Mouse (Mus musculus) heart, embryonic 16.5 days (tissue): Measurements from ENCODE around the gene Ndufv3. TPM values are rescaled to one million over a fixed set of nuclear protein-coding genes. Genes with fewer than 3 reads are reported as not detected.

Source experiments
- ATAC-seq: fragments of 200-750 bp; cut with Nextera tagmentation; replicated peaks from 2 replicates; pipeline ENCODE4 v1.8.0; 2017; ENCODE audit warnings: moderate number of reproducible peaks; ENCODE audit not compliant: insufficient read depth, low FRiP score; ENCODE audit errors: extremely low read depth
- H3K27ac ChIP-seq: fragments of 300-500 bp; sonication (generic); 2 replicates; pipeline ENCODE4 v1.5.1; 2014; ENCODE audit warnings: mild to moderate bottlenecking, low read length, control low read depth, moderate library complexity
- H3K27me3 ChIP-seq: fragments of 300-500 bp; sonication (generic); 2 replicates; pipeline ENCODE4 v1.6.1; 2014; ENCODE audit warnings: low read length, mixed read lengths; ENCODE audit not compliant: control insufficient read depth, insufficient read depth
- H3K36me3 ChIP-seq: fragments of 300-500 bp; sonication (generic); 2 replicates; pipeline ENCODE4 v1.6.1; 2014; ENCODE audit not compliant: control insufficient read depth, insufficient read depth
- H3K4me1 ChIP-seq: fragments of 300-500 bp; sonication (generic); 2 replicates; pipeline ENCODE4 v1.6.1; 2014; ENCODE audit warnings: low read length, mixed read lengths; ENCODE audit not compliant: control insufficient read depth, insufficient read depth
- H3K4me2 ChIP-seq: fragments of 300-500 bp; sonication (generic); 2 replicates; pipeline ENCODE4 v1.6.1; 2014; ENCODE audit warnings: low read depth, mild to moderate bottlenecking, control low read depth, low read length
- H3K4me3 ChIP-seq: fragments of 300-500 bp; sonication (generic); 2 replicates; pipeline ENCODE4 v1.5.1; 2014; ENCODE audit warnings: mild to moderate bottlenecking, control low read depth, low read length
- H3K9ac ChIP-seq: fragments of 300-500 bp; sonication (generic); 2 replicates; pipeline ENCODE4 v1.6.1; 2014; ENCODE audit warnings: low read length, control low read depth
- H3K9me3 ChIP-seq: fragments of 300-500 bp; sonication (generic); replicated peaks from 2 replicates; pipeline ENCODE4 v1.6.1; 2016; ENCODE audit warnings: low read length; ENCODE audit not compliant: control insufficient read depth
- WGBS: fragments of 180-500 bp; shearing (Covaris S2); extraction: QIAGEN DNeasy Blood & Tissue Kit; methylation state at CpG from one replicate; pipeline ENCODE4 v1.1.7; 2014; 5-methylcytosine and 5-hydroxymethylcytosine counted together
- polyA plus RNA-seq: library from polyadenylated mRNA; unstranded; fragments of >200 nt; fragmentation: Nextera tagmentation; extraction: Ambion mirVana; gene quantifications from 2 replicates; pipeline ENCODE4 v1.2.1, GENCODE M21; 2015

Ndufv3 gene
- polyA plus RNA-seq, 1 experiment from 2014 or later: 625 TPM

DNA sequence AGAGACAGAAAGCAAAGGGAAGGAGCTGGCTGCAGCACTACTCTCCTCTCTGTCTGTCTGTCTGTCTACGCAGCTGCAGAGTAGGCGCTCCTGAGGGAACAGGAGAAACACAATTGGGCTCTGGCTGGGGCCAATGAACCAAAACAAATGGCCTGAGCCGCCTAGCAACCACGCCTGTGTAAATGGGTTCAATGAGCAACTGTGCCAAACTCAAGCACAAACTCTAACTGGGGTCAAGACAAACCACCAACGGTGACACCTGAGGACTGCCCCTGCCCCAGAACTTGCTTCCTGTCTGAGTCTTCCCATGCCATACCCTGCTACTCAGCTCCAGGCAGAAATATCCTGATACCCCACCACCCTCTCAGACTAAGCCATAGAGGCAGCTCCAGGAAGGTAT lies 14.9 kb upstream of the Ndufv3 start:
- no peak overlapping the region for H3K27ac ChIP-seq
- ATAC-seq: no peak
- H3K4me3 ChIP-seq: no peak overlapping the region
- H3K9ac ChIP-seq: no peak overlapping the region
- peaks cover 33% of the 10 kb centered on the region for H3K36me3 ChIP-seq
- no peaks in the 10 kb centered on the region for H3K9me3 ChIP-seq
- H3K4me2 ChIP-seq: no peak overlapping the region
- no peaks in the 10 kb centered on the region for H3K27me3 ChIP-seq
- H3K4me1 ChIP-seq: no peaks in the 10 kb centered on the region
- WGBS: 88% methylated on average over 5 of the region's 5 CpGs

GRCm38 (mm10) chr17:31506282-31506681 lies 13.6 kb upstream of the Ndufv3 start:
- no peak overlapping the region for H3K27ac ChIP-seq
- H3K36me3 ChIP-seq: peaks cover 29% of the 10 kb centered on the region
- peaks cover 4% of the 10 kb centered on the region; the same call in 1 of the 2 replicates for H3K4me1 ChIP-seq
- H3K9me3 ChIP-seq: no peaks in the 10 kb centered on the region
- H3K9ac ChIP-seq: no peak overlapping the region
- no peak overlapping the region for H3K4me2 ChIP-seq
- no peaks in the 10 kb centered on the region for H3K27me3 ChIP-seq
- ATAC-seq: no peak
- 89% methylated on average over 7 of the region's 7 CpGs for WGBS
- H3K4me3 ChIP-seq: no peak overlapping the region

- no peaks in the 10 kb centered on the region for H3K9me3 ChIP-seq
- H3K4me3 ChIP-seq: peak overlapping the region; percentile 92
- peaks cover 12% of the 10 kb centered on the region for H3K4me1 ChIP-seq
- no peak overlapping the region for H3K27ac ChIP-seq
- no peak for ATAC-seq
- H3K9ac ChIP-seq: no peak overlapping the region
- 94% methylated on average over 6 of the region's 6 CpGs for WGBS
- peak overlapping the region; percentile 87 for H3K4me2 ChIP-seq
- no peaks in the 10 kb centered on the region for H3K27me3 ChIP-seq
- H3K36me3 ChIP-seq: peaks cover 19% of the 10 kb centered on the region
Observed at GRCm38 (mm10) chr17:31510944-31511343, 9.0 kb upstream of the Ndufv3 start.

DNA sequence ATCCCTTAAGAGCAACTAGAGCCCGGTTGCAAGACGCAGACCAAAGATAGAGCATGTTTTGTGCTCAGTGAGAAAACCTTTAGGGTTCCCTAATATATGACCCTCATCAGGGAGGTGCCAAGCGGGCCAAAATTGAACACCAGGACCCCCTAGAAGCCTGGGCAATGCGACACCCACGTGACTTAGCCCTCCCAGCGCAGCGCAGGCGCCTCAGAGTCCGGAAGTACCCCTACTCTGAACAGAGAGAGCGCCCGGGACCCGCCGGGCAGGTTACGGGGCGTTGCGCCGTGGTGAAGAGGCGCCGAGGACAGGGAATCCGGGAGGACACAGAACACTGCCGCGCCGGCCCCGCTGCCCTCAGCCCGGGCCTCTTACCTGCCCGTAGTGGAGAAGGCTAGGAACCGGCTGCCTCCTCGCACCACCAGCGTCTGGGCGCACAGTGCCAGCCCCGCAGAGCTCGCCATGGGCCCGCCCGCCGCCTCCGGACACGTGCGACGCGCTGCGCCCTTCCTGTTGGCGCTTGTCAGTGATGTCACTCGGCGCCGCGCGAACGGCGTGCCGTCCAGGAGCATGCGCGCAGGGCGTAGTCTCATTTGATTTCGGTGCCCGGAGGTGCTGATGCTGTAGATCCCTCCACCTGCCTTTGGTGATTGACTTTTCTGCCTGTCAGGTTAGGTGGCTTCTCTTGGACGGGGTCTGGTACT lies 8.0 kb upstream of the Ndufv3 start:
- H3K27me3 ChIP-seq: no peaks in the 10 kb centered on the region
- peak overlapping the region; percentile 84 for H3K27ac ChIP-seq
- peak overlapping the region; percentile 88 for H3K9ac ChIP-seq
- H3K4me1 ChIP-seq: peaks cover 12% of the 10 kb centered on the region
- peak; percentile 96 for ATAC-seq
- no peaks in the 10 kb centered on the region for H3K9me3 ChIP-seq
- H3K36me3 ChIP-seq: peaks cover 19% of the 10 kb centered on the region
- H3K4me3 ChIP-seq: peak overlapping the region; percentile 92
- H3K4me2 ChIP-seq: peak overlapping the region; percentile 87
- under 1% methylated on average over 56 of the region's 56 CpGs for WGBS

GRCm38 (mm10) chr17:31512593-31512992 lies 7.3 kb upstream of the Ndufv3 start:
- peaks cover 12% of the 10 kb centered on the region for H3K4me1 ChIP-seq
- no peaks in the 10 kb centered on the region for H3K9me3 ChIP-seq
- H3K4me3 ChIP-seq: peak overlapping the region; percentile 92
- H3K9ac ChIP-seq: peak overlapping the region; percentile 88
- 16% methylated on average over 6 of the region's 6 CpGs for WGBS
- ATAC-seq: no peak
- H3K36me3 ChIP-seq: peaks cover 19% of the 10 kb centered on the region
- H3K4me2 ChIP-seq: peak overlapping the region; percentile 87
- peak overlapping the region; percentile 84 for H3K27ac ChIP-seq
- H3K27me3 ChIP-seq: no peaks in the 10 kb centered on the region

DNA sequence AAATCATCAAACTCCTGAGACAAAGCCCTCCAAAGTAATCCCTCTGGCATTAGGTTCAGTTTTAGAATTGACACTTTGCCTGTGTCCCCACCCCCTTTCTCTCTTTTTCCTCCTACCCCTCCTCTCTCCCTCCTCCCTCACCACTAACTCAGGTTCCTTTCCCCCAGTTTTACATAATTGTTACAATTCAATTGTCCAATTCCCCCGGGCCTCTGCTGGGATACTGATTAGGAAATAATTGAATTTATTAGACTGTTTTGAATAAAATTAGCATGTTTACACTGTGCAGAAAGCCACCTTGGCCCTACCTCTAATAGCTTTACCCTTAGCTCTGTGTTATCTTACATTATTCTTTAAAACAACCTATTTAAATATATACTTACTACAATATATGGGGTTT lies 5.2 kb upstream of the Ndufv3 start:
- H3K9ac ChIP-seq: no peak overlapping the region
- no peak for ATAC-seq
- no peaks in the 10 kb centered on the region for H3K27me3 ChIP-seq
- 62% methylated on average over 1 of the region's 1 CpGs for WGBS
- no peak overlapping the region for H3K4me3 ChIP-seq
- H3K27ac ChIP-seq: no peak overlapping the region
- peaks cover 12% of the 10 kb centered on the region for H3K4me1 ChIP-seq
- H3K9me3 ChIP-seq: no peaks in the 10 kb centered on the region
- no peak overlapping the region for H3K4me2 ChIP-seq
- peaks cover 3% of the 10 kb centered on the region; the same call in 1 of the 2 replicates for H3K36me3 ChIP-seq

- H3K9ac ChIP-seq: no peak overlapping the region; the same call in 1 of the 2 replicates
Observed at GRCm38 (mm10) chr17:31519344-31519945, 470 bp upstream of the Ndufv3 start.

DNA sequence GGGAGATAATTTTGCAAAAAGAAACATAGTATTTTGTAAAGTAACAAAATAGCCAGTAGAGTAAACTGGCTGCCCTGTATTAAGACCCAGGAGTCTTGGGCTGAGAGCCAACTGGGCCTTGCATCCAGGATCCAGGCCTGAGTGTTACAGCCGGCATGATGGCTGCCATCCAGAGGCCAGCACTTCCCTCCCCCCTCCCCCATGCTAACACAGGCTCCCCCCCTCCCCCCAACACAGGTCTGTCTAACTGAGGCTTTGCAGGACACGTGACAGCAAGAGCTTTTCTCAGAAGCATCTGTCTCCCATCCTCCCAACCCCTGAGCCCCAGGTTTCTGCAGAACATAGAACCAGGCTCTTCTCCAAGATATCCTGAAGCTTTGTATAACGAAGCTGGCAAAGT lies 980 bp downstream of the Ndufv3 start:
- H3K4me3 ChIP-seq: peak overlapping the region; percentile 99
- H3K27ac ChIP-seq: peak overlapping the region; percentile 95
- WGBS: 14% methylated on average over 3 of the region's 3 CpGs
- H3K36me3 ChIP-seq: peaks cover 15% of the 10 kb centered on the region
- H3K4me2 ChIP-seq: peak overlapping the region; percentile 70
- H3K9me3 ChIP-seq: no peaks in the 10 kb centered on the region
- H3K4me1 ChIP-seq: peaks cover 21% of the 10 kb centered on the region
- no peaks in the 10 kb centered on the region for H3K27me3 ChIP-seq
- H3K9ac ChIP-seq: peak overlapping the region; percentile 96
- ATAC-seq: 0 out of 2 replicates have a peak, but pooled peaks have one; percentile 11

More at GRCm38 (mm10) chr17:31519344-31519945, 470 bp upstream of the Ndufv3 start:
- Histone ChIP-seq H3K36me3 (peaks cover 15% of the 10 kb centered on the region), H3K27ac (peak overlapping the region; percentile 24), H3K4me2 (peak overlapping the region; percentile 70), H3K9me3 (no peaks in the 10 kb centered on the region), H3K4me1 (peaks cover 21% of the 10 kb centered on the region), H3K27me3 (no peaks in the 10 kb centered on the region), H3K4me3 (peak overlapping the region; percentile 99)
- peak; percentile 37; the same call in 1 of the 2 replicates for ATAC-seq
- WGBS: 1% methylated on average over 7 of the region's 7 CpGs

GRCm38 (mm10) chr17:31521948-31522347 lies 2.0 kb downstream of the Ndufv3 start:
- H3K4me2 ChIP-seq: no peak overlapping the region

More at GRCm38 (mm10) chr17:31521948-31522347, 2.0 kb downstream of the Ndufv3 start:
- no peaks in the 10 kb centered on the region for H3K9me3 ChIP-seq
- no peak overlapping the region for H3K4me3 ChIP-seq
- H3K9ac ChIP-seq: 0 out of 2 replicates have a peak overlapping the region, but pooled peaks have one; percentile 8
- H3K27me3 ChIP-seq: no peaks in the 10 kb centered on the region
- H3K27ac ChIP-seq: no peak overlapping the region; the same call in 1 of the 2 replicates
- peaks cover 15% of the 10 kb centered on the region for H3K36me3 ChIP-seq
- peaks cover 21% of the 10 kb centered on the region for H3K4me1 ChIP-seq
- ATAC-seq: no peak
- 82% methylated on average over 6 of the region's 6 CpGs for WGBS
